Mouse (Mus musculus): Measurements from ENCODE around the gene Timp3. TPM values are rescaled to one million over a fixed set of nuclear protein-coding genes. Genes with fewer than 3 reads are reported as not detected.
"Not testable (repeated sequence)": the region's sequence is repeated elsewhere in the genome, so short reads cannot be mapped to it uniquely, and the experiment has no call there.

The Timp3 gene
- total and polyA plus RNA-seq, 3 experiments: not detected

- no peaks in the 10 kb centered on the region for H3K9me3 ChIP-seq (replicated peaks; ENCODE audit: insufficient read depth, low read length)
- no peak for DNase-seq (ENCODE audit: low read depth, low spot score)
- no peak overlapping the region for H3K27ac ChIP-seq (ENCODE audit: control insufficient read depth, low read depth, low read length)
- TF ChIP-seq MXI1 (IDR thresholded peaks at IDR 0.05; ENCODE audit: low read depth, low read length) (no peak), SMC3 (IDR thresholded peaks at IDR 0.05; ENCODE audit: low read depth, low read length) (no peak), MEF2A (IDR thresholded peaks at IDR 0.05; ENCODE audit: extremely low read depth, insufficient replicate concordance, low read depth, low read length, poor library complexity, severe bottlenecking) (no peak), CHD2 (IDR thresholded peaks at IDR 0.05; ENCODE audit: low read length) (no peak), BHLHE40 (IDR thresholded peaks at IDR 0.05; ENCODE audit: borderline replicate concordance, low read depth, low read length) (no peak), HCFC1 (IDR thresholded peaks at IDR 0.05; ENCODE audit: low read depth, low read length) (no peak), SIN3A (IDR thresholded peaks at IDR 0.05; ENCODE audit: low read length) (no peak), CHD1 (IDR thresholded peaks at IDR 0.05; ENCODE audit: low read depth, low read length) (no peak), MYC (IDR thresholded peaks at IDR 0.05; ENCODE audit: low read depth, low read length) (no peak), POLR2AphosphoS5 (IDR thresholded peaks at IDR 0.05; ENCODE audit: borderline replicate concordance, low read depth, low read length) (no peak), USF1 (IDR thresholded peaks at IDR 0.05; ENCODE audit: low read depth, low read length) (no peak), MAFK (IDR thresholded peaks at IDR 0.05; ENCODE audit: borderline replicate concordance, low read depth, low read length) (no peak), MYB (IDR thresholded peaks at IDR 0.05; ENCODE audit: low read depth, low read length) (no peak), RAD21 (IDR thresholded peaks at IDR 0.05; ENCODE audit: low read depth, low read length) (no peak), TAL1 (IDR thresholded peaks at IDR 0.05; ENCODE audit: low read length) (no peak), EP300 (IDR thresholded peaks at IDR 0.05; ENCODE audit: low read depth in 1 of 2, low read length in 2 of 2) (no peak), ZC3H11A (IDR thresholded peaks at IDR 0.05; ENCODE audit: low read depth, low read length) (no peak)
- H3K27me3 ChIP-seq (ENCODE audit: control insufficient read depth in 1 of 2, insufficient read depth in 2 of 2, low read length in 2 of 2): no peaks in the 10 kb centered on the region
- no peaks in the 10 kb centered on the region for H3K4me1 ChIP-seq (ENCODE audit: control insufficient read depth in 1 of 2, insufficient read depth in 2 of 2, low read length in 2 of 2)
- no peak overlapping the region for H3K9ac ChIP-seq (ENCODE audit: control insufficient read depth, low read depth, low read length, poor library complexity, severe bottlenecking)
- H3K79me2 ChIP-seq (ENCODE audit: control insufficient read depth, insufficient read depth, low read length, poor library complexity): no peaks in the 10 kb centered on the region
- H3K36me3 ChIP-seq (ENCODE audit: control insufficient read depth in 1 of 2, insufficient read depth in 2 of 2, low read length in 2 of 2): no peaks in the 10 kb centered on the region
- H3K4me3 ChIP-seq (ENCODE audit: control insufficient read depth in 1 of 2, insufficient read depth in 1 of 2, low read depth in 2 of 2, low read length in 2 of 2): no peak overlapping the region
Measured at GRCm38 (mm10) chr10:86375903-86376302, 75.7 kb downstream of the Timp3 start.

DNA sequence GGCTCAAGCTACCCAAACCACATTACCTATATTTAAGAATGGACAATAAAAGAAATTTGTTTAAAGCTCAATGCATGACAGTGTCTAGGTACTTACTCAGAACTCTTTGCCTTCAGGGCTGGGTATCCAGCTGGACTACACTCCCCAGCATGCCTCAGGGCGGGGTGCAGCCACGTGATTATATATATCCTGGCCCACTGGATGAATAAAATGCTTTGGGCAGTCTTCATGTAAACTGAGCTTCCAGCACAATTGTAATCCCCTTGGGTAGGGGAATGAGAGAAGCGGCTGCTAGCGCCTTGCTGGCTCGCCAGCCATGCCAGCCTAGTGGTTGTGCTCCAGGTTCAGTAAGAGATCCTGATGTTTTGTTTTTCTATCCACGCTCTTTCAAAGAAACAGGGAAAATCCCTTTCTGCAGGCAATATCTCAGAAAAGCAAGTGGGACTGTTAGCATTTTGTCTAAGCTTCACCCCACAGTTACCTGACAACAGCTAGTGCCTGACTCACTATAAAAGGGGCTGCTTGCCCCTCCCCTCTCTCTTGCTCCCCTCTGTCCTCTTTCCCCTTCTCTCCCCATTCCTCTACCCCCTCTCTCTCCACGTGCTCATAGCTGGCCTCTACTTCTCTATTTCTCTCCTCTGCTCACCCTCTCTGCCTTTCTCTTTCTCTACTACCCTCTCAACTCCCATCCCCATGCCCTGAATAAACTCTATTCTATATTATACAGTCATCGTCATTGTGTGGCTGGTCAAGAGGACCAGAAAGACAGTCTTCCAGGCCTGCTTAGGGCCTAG, 76.4 kb downstream of the Timp3 start:
- no peak overlapping the region for H3K9ac ChIP-seq (ENCODE audit: control insufficient read depth, low read depth, low read length, poor library complexity, severe bottlenecking)
- no peaks in the 10 kb centered on the region for H3K36me3 ChIP-seq (ENCODE audit: control insufficient read depth in 1 of 2, insufficient read depth in 2 of 2, low read length in 2 of 2)
- TF ChIP-seq SMC3 (IDR thresholded peaks at IDR 0.05; ENCODE audit: low read depth, low read length): no peak
- TF ChIP-seq EP300 (IDR thresholded peaks at IDR 0.05; ENCODE audit: low read depth in 1 of 2, low read length in 2 of 2): no peak
- TF ChIP-seq CHD2 (IDR thresholded peaks at IDR 0.05; ENCODE audit: low read length): no peak
- no peak for TF ChIP-seq TBP (IDR thresholded peaks at IDR 0.05; ENCODE audit: low read depth, low read length)
- no peak for TF ChIP-seq ZNF384 (IDR thresholded peaks at IDR 0.05; ENCODE audit: low read depth, low read length)
- TF ChIP-seq TCF12 (IDR thresholded peaks at IDR 0.05; ENCODE audit: low read depth, low read length): no peak
- H3K27ac ChIP-seq (ENCODE audit: control insufficient read depth, low read depth, low read length): no peak overlapping the region
- H3K4me3 ChIP-seq (ENCODE audit: control insufficient read depth in 1 of 2, insufficient read depth in 1 of 2, low read depth in 2 of 2, low read length in 2 of 2): no peak overlapping the region
- H3K79me2 ChIP-seq (ENCODE audit: control insufficient read depth, insufficient read depth, low read length, poor library complexity): no peaks in the 10 kb centered on the region
- H3K4me1 ChIP-seq (ENCODE audit: control insufficient read depth in 1 of 2, insufficient read depth in 2 of 2, low read length in 2 of 2): no peaks in the 10 kb centered on the region
- DNase-seq (ENCODE audit: low read depth, low spot score): no peak
- H3K27me3 ChIP-seq (ENCODE audit: control insufficient read depth in 1 of 2, insufficient read depth in 2 of 2, low read length in 2 of 2): no peaks in the 10 kb centered on the region; a peak in 1 of 4 replicates
- H3K9me3 ChIP-seq (replicated peaks; ENCODE audit: insufficient read depth, low read length): no peaks in the 10 kb centered on the region

DNA sequence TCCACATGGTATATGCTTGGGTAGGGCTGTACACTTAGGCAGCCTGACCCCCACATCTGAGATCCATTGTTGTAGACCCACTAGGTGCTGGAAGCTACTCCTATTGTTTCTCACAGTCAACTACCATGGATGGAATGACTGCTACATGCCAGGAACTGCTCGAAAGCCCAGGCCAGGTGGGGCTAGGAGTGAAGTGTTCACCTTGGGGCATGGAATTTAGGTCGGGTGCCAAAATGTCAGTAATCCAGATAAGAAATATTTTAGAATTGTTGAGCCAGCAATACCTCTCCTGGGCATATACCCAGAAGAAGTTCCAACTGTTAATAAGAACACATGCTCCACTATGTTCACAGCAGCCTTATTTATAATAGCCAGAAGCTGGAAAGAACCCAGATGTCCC, 78.6 kb downstream of the Timp3 start:
- not testable (repeated sequence) for H3K27ac ChIP-seq (ENCODE audit: control insufficient read depth, low read depth, low read length); H3K36me3 ChIP-seq (ENCODE audit: control insufficient read depth in 1 of 2, insufficient read depth in 2 of 2, low read length in 2 of 2); H3K4me1 ChIP-seq (ENCODE audit: control insufficient read depth in 1 of 2, insufficient read depth in 2 of 2, low read length in 2 of 2); H3K4me3 ChIP-seq (ENCODE audit: control insufficient read depth in 1 of 2, insufficient read depth in 1 of 2, low read depth in 2 of 2, low read length in 2 of 2); H3K27me3 ChIP-seq (ENCODE audit: control insufficient read depth in 1 of 2, insufficient read depth in 2 of 2, low read length in 2 of 2); H3K9ac ChIP-seq (ENCODE audit: control insufficient read depth, low read depth, low read length, poor library complexity, severe bottlenecking); H3K9me3 ChIP-seq (replicated peaks; ENCODE audit: insufficient read depth, low read length); H3K79me2 ChIP-seq (ENCODE audit: control insufficient read depth, insufficient read depth, low read length, poor library complexity); DNase-seq (ENCODE audit: low read depth, low spot score)

Measured in MEL (cell line).